Mouse (Mus musculus): Measurements from ENCODE around the gene Gpr108. TPM values are rescaled to one million over a fixed set of nuclear protein-coding genes. Genes with fewer than 3 reads are reported as not detected.

Gpr108 gene
- total RNA-seq (2021) = 10 to 100 TPM; 24.0 to 24.8 TPM
- long read RNA-seq, experiment 1, transcript Gpr108-204 (17 exons, 2,405 nt) = major isoform, 21 of 42 reads
- long read RNA-seq, experiment 1, transcript Gpr108-201 (17 exons, 2,064 nt) = minor isoform, 9 of 42 reads
- long read RNA-seq, experiment 1, partial matches to known transcripts = 1 of 42 reads
- long read RNA-seq, experiment 1, other reads (novel, unspliced or antisense) = 11 of 42 reads
- long read RNA-seq, experiment 2, transcript Gpr108-204 (17 exons, 2,405 nt) = major isoform, 8 of 27 reads
- long read RNA-seq, experiment 2, transcript Gpr108-201 (17 exons, 2,064 nt) = major isoform, 8 of 27 reads
- long read RNA-seq, experiment 2, partial matches to known transcripts = 1 of 27 reads
- long read RNA-seq, experiment 2, other reads (novel, unspliced or antisense) = 10 of 27 reads

GRCm38 (mm10) chr17:57248201-57248699 lies at the start of gene Gpr108:
Gene Gpr108, minus strand, starts transcription at chr17:57248446.
- peak; percentile 78 to 91 for DNase-seq (ENCODE audit: low spot score in 2 of 2)
- peak within 1 kb of the TSS; percentile 99 for H3K27ac ChIP-seq
- peak within 1 kb of the TSS; percentile 92 for H3K4me3 ChIP-seq
- TF ChIP-seq CTCF (conservative IDR thresholded peaks at IDR 0.05) = peak; percentile 86

GRCm38 (mm10) chr17:57297040-57297439 lies 48.8 kb upstream of the Gpr108 start:
- no peak for DNase-seq (ENCODE audit: low spot score in 2 of 2)
- no peak overlapping the region for H3K27ac ChIP-seq
- TF ChIP-seq CTCF (conservative IDR thresholded peaks at IDR 0.05) = no peak
- no peak overlapping the region for H3K4me3 ChIP-seq

- no peak for DNase-seq (ENCODE audit: low spot score in 2 of 2)
- no peak for TF ChIP-seq CTCF (conservative IDR thresholded peaks at IDR 0.05)
- Histone ChIP-seq H3K4me3 (no peak overlapping the region), H3K27ac (no peak overlapping the region)
These were observed 47.7 kb upstream of the Gpr108 start for GRCm38 (mm10) chr17:57295935-57296334.

GRCm38 (mm10) chr17:57292968-57293367 lies 44.7 kb upstream of the Gpr108 start:
- no peak for DNase-seq (ENCODE audit: low spot score in 2 of 2)
- no peak for TF ChIP-seq CTCF (conservative IDR thresholded peaks at IDR 0.05)
- Histone ChIP-seq H3K27ac (no peak overlapping the region), H3K4me3 (no peak overlapping the region)

- Histone ChIP-seq H3K27ac (no peak overlapping the region), H3K4me3 (no peak overlapping the region)
- no peak for TF ChIP-seq CTCF (conservative IDR thresholded peaks at IDR 0.05)
- no peak for DNase-seq (ENCODE audit: low spot score in 2 of 2)
These were observed 44.1 kb upstream of the Gpr108 start for GRCm38 (mm10) chr17:57292302-57292701.

GRCm38 (mm10) chr17:57290671-57291055 lies 42.4 kb upstream of the Gpr108 start:
- peak overlapping the region; percentile 18; the same call in 1 of the 2 replicates for H3K27ac ChIP-seq

GRCm38 (mm10) chr17:57290001-57290670 lies 41.9 kb upstream of the Gpr108 start:
- no peak overlapping the region for H3K27ac ChIP-seq
- TF ChIP-seq CTCF (conservative IDR thresholded peaks at IDR 0.05) = no peak
- no peak overlapping the region for H3K4me3 ChIP-seq
- DNase-seq (ENCODE audit: low spot score in 2 of 2) = no peak

More at GRCm38 (mm10) chr17:57290671-57291055, 42.4 kb upstream of the Gpr108 start:
- no peak for DNase-seq (ENCODE audit: low spot score in 2 of 2)
- no peak overlapping the region for H3K4me3 ChIP-seq
- TF ChIP-seq CTCF (conservative IDR thresholded peaks at IDR 0.05) = no peak

- Histone ChIP-seq H3K27ac (no peak overlapping the region), H3K4me3 (no peak overlapping the region)
- DNase-seq (ENCODE audit: low spot score in 2 of 2) = no peak
- TF ChIP-seq CTCF (conservative IDR thresholded peaks at IDR 0.05) = no peak
These were observed 41.0 kb upstream of the Gpr108 start for GRCm38 (mm10) chr17:57289252-57289651.

- Histone ChIP-seq H3K4me3 (no peak overlapping the region), H3K27ac (no peak overlapping the region)
- no peak for DNase-seq (ENCODE audit: low spot score in 2 of 2)
- TF ChIP-seq CTCF (conservative IDR thresholded peaks at IDR 0.05) = no peak
These were observed 38.6 kb upstream of the Gpr108 start for GRCm38 (mm10) chr17:57286718-57287355.

GRCm38 (mm10) chr17:57285077-57285476 lies 36.8 kb upstream of the Gpr108 start:
- no peak overlapping the region for H3K4me3 ChIP-seq
- no peak overlapping the region for H3K27ac ChIP-seq
- TF ChIP-seq CTCF (conservative IDR thresholded peaks at IDR 0.05) = no peak
- no peak for DNase-seq (ENCODE audit: low spot score in 2 of 2)

GRCm38 (mm10) chr17:57283906-57284305 lies 35.7 kb upstream of the Gpr108 start:
- Histone ChIP-seq H3K27ac (no peak overlapping the region), H3K4me3 (no peak overlapping the region)
- no peak for TF ChIP-seq CTCF (conservative IDR thresholded peaks at IDR 0.05)
- DNase-seq (ENCODE audit: low spot score in 2 of 2) = no peak

GRCm38 (mm10) chr17:57280411-57280810 lies 32.2 kb upstream of the Gpr108 start:
- no peak overlapping the region for H3K27ac ChIP-seq
- DNase-seq (ENCODE audit: low spot score in 2 of 2) = no peak
- TF ChIP-seq CTCF (conservative IDR thresholded peaks at IDR 0.05) = no peak
- H3K4me3 ChIP-seq = no peak overlapping the region
